Mouse (Mus musculus) embryonic facial prominence, embryonic 14.5 days (tissue): ENCODE measurements around the gene Siah2. TPM values are rescaled to one million over a fixed set of nuclear protein-coding genes. Genes with fewer than 3 reads are reported as not detected.

Source experiments
- ATAC-seq: fragments of 200-750 bp; cut with Nextera tagmentation; 2 replicates; pipeline ENCODE4 v1.8.0; 2017; ENCODE audit warnings: low read depth, moderate number of reproducible peaks, moderate TSS enrichment
- DNase-seq: peaks from one replicate; pipeline ENCODE4 v3.0.0-alpha.2; 2015; ENCODE audit warnings: low spot score
- H3K27ac ChIP-seq: fragments of 300-500 bp; sonication (generic); replicated peaks from 2 replicates; pipeline ENCODE4 v1.5.1; 2014; ENCODE audit warnings: low read depth, mild to moderate bottlenecking, low read length, moderate library complexity
- H3K27me3 ChIP-seq: fragments of 300-500 bp; sonication (generic); replicated peaks from 2 replicates; pipeline ENCODE4 v1.6.1; 2014; ENCODE audit warnings: low read length; ENCODE audit not compliant: control insufficient read depth, insufficient read depth
- H3K36me3 ChIP-seq: fragments of 300-500 bp; sonication (generic); 2 replicates; pipeline ENCODE4 v1.6.1; 2014; ENCODE audit warnings: low read length, mixed read lengths; ENCODE audit not compliant: control insufficient read depth, insufficient read depth
- H3K4me1 ChIP-seq: fragments of 300-500 bp; sonication (generic); 2 replicates; pipeline ENCODE4 v1.6.1; 2014; ENCODE audit warnings: antibody characterized with exemption, low read length; ENCODE audit not compliant: control insufficient read depth, insufficient read depth
- H3K4me2 ChIP-seq: fragments of 300-500 bp; sonication (generic); 2 replicates; pipeline ENCODE4 v1.6.1; 2014; ENCODE audit warnings: low read depth, mild to moderate bottlenecking, low read length, moderate library complexity, mixed read lengths
- H3K4me3 ChIP-seq: fragments of 300-500 bp; sonication (generic); 2 replicates; pipeline ENCODE4 v1.5.1; 2014; ENCODE audit warnings: low read depth, mild to moderate bottlenecking, low read length
- H3K9ac ChIP-seq: fragments of 300-500 bp; sonication (generic); 2 replicates; pipeline ENCODE4 v1.6.1; 2014; ENCODE audit warnings: low read depth, mild to moderate bottlenecking, low read length, moderate library complexity, mixed read lengths
- H3K9me3 ChIP-seq: fragments of 300-500 bp; sonication (generic); 2 replicates; pipeline ENCODE4 v1.6.1; 2016; ENCODE audit warnings: low read length; ENCODE audit not compliant: control insufficient read depth
- WGBS: fragments of 180-500 bp; shearing (Covaris S2); extraction: QIAGEN DNeasy Blood & Tissue Kit; methylation state at CpG from one replicate; pipeline ENCODE4 v1.1.7; 2014; 5-methylcytosine and 5-hydroxymethylcytosine counted together
- polyA plus RNA-seq: library from polyadenylated mRNA; unstranded; fragments of >200 nt; fragmentation: Nextera tagmentation; extraction: Ambion mirVana; gene quantifications from 2 replicates; pipeline ENCODE4 v1.2.1, GENCODE M21; 2014

The Siah2 gene
- polyA plus RNA-seq, 1 experiment from 2014 or later, result 9.0 TPM

DNA sequence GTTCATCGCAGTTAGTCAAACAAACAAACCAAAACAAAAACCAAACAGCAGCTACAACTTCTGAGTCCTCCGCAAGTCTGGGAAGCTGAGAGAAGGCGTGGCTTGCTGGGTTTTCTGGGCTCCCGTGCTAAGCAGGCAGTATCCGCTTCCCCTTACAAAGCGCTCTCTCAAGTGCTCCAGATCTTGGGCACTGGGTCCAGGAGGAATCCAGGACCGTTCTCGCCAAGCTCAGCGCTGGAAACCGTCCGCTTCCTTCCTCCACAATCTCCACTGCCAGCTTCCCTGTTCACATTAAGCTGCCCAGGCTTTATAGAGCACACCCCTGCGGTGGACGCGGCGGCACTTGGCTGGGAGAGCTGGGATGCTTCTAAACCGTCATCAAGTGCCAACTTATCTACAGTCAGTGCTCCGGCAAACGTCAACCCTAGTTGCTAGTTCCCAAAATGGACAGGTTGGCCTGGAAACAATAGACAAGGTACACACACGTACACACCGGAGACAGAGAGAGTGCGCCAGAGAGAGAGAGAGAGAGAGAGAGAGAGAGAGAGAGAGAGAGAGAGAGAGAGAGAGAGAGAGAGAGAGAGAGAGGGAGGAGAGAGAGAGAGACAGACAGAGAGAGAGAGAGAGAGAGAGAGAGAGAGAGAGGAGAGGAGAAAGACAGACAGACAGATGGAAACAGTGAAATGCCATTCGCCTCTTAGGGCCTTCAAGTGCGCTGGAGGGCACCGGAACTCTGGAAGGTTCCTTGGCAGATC lies 1.4 kb downstream of the Siah2 start:
- WGBS, result under 1% methylated on average over 23 of the region's 24 CpGs
- peak; percentile 85 for DNase-seq
- Histone ChIP-seq H3K36me3 (no peaks in the 10 kb centered on the region), H3K4me1 (peaks cover 21% of the 10 kb centered on the region), H3K27ac (peak overlapping the region; percentile 91), H3K4me3 (peak overlapping the region; percentile 85), H3K9ac (peak overlapping the region; percentile 88), H3K9me3 (no peaks in the 10 kb centered on the region), H3K4me2 (peak overlapping the region; percentile 90), H3K27me3 (peaks cover 4% of the 10 kb centered on the region; the same call in 1 of the 2 replicates)
- ATAC-seq, result peak; percentile 11; the same call in 1 of the 2 replicates

DNA sequence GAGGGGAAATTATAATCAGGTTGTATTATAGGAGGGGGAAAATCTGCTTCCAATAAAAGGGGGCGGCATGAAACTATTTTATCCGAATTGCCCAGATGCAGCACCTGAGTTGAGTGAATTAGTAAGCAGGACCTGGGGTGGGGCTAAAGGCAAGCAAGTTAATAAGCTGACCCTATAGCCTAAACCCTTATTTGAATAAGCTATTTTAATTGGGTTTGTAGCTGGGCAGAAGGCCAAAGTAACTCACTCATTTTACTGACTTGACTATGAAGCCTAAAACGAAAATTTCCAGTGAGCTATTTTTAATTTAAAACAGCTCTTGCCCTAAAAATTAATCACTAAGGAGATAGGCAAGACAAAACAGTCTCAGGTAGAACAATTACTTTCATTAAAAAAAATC lies 2.5 kb downstream of the Siah2 start:
- Histone ChIP-seq H3K9me3 (no peaks in the 10 kb centered on the region), H3K4me2 (peak overlapping the region; percentile 90), H3K4me3 (peak overlapping the region; percentile 85), H3K27ac (no peak overlapping the region), H3K4me1 (peaks cover 21% of the 10 kb centered on the region), H3K27me3 (peaks cover 4% of the 10 kb centered on the region; the same call in 1 of the 2 replicates), H3K9ac (no peak overlapping the region), H3K36me3 (no peaks in the 10 kb centered on the region)
- WGBS, result 22% methylated on average over 3 of the region's 3 CpGs
- DNase-seq, result peak; percentile 32
- ATAC-seq, result no peak

DNA sequence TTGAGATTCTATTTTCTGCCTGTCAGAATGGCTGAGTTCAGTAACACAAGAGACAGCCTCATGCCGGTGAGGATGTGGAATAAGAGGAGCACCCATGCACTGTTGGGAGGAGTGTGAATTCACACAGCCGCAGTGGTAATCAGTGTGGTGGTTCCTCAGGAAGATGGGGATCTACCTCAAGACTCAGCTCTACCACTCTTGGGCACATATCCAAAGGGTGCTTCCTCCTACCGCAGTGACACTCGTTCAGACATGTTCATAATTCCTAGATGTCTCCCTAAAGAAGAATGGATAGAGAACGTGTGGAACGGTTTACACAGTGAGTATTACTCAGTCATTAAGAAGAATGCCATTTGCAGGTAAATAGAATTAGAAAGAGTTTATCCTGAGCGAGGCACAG lies 3.1 kb downstream of the Siah2 start:
- Histone ChIP-seq H3K36me3 (no peaks in the 10 kb centered on the region), H3K9me3 (no peaks in the 10 kb centered on the region), H3K4me2 (peak overlapping the region; percentile 90), H3K27me3 (peaks cover 4% of the 10 kb centered on the region; the same call in 1 of the 2 replicates), H3K4me1 (peaks cover 21% of the 10 kb centered on the region), H3K27ac (no peak overlapping the region), H3K4me3 (0 out of 2 replicates have a peak overlapping the region, but pooled peaks have one; percentile 3), H3K9ac (no peak overlapping the region)
- ATAC-seq, result no peak
- DNase-seq, result no peak
- WGBS, result 69% methylated on average over 7 of the region's 7 CpGs

GRCm38 (mm10) chr3:58688551-58688950 lies 3.6 kb downstream of the Siah2 start:
- peaks cover 4% of the 10 kb centered on the region; the same call in 1 of the 2 replicates for H3K27me3 ChIP-seq

GRCm38 (mm10) chr3:58686922-58687284 lies 5.3 kb downstream of the Siah2 start:
- Histone ChIP-seq H3K4me3 (no peak overlapping the region), H3K4me2 (no peak overlapping the region), H3K36me3 (no peaks in the 10 kb centered on the region), H3K9ac (no peak overlapping the region), H3K27ac (no peak overlapping the region), H3K27me3 (no peaks in the 10 kb centered on the region), H3K9me3 (no peaks in the 10 kb centered on the region), H3K4me1 (peaks cover 21% of the 10 kb centered on the region)
- 65% methylated on average over 2 of the region's 2 CpGs for WGBS
- DNase-seq, result no peak
- ATAC-seq, result no peak

More at GRCm38 (mm10) chr3:58688551-58688950, 3.6 kb downstream of the Siah2 start:
- no peak for DNase-seq
- peaks cover 21% of the 10 kb centered on the region for H3K4me1 ChIP-seq
- H3K36me3 ChIP-seq, result no peaks in the 10 kb centered on the region
- no peak overlapping the region for H3K27ac ChIP-seq
- 0 out of 2 replicates have a peak overlapping the region, but pooled peaks have one; percentile 90 for H3K4me2 ChIP-seq
- no peak overlapping the region for H3K4me3 ChIP-seq
- 74% methylated on average over 4 of the region's 4 CpGs for WGBS
- H3K9ac ChIP-seq, result no peak overlapping the region
- no peaks in the 10 kb centered on the region for H3K9me3 ChIP-seq
- ATAC-seq, result no peak

GRCm38 (mm10) chr3:58686206-58686921 lies 5.8 kb downstream of the Siah2 start:
- DNase-seq (no peak), ATAC-seq (no peak)
- Histone ChIP-seq H3K4me3 (no peak overlapping the region), H3K9ac (no peak overlapping the region), H3K4me1 (peaks cover 21% of the 10 kb centered on the region), H3K4me2 (no peak overlapping the region), H3K27me3 (no peaks in the 10 kb centered on the region), H3K9me3 (no peaks in the 10 kb centered on the region), H3K36me3 (no peaks in the 10 kb centered on the region), H3K27ac (no peak overlapping the region)
- 79% methylated on average over 7 of the region's 7 CpGs for WGBS

GRCm38 (mm10) chr3:58685396-58685795 lies 6.8 kb downstream of the Siah2 start:
- no peak overlapping the region for H3K4me2 ChIP-seq
- no peak overlapping the region for H3K27ac ChIP-seq
- no peaks in the 10 kb centered on the region for H3K9me3 ChIP-seq
- DNase-seq, result no peak
- no peaks in the 10 kb centered on the region for H3K36me3 ChIP-seq
- H3K9ac ChIP-seq, result no peak overlapping the region
- H3K4me3 ChIP-seq, result no peak overlapping the region
- no peak for ATAC-seq
- WGBS, result 89% methylated on average over 3 of the region's 3 CpGs
- peaks cover 21% of the 10 kb centered on the region for H3K4me1 ChIP-seq
- H3K27me3 ChIP-seq, result no peaks in the 10 kb centered on the region

- H3K27ac ChIP-seq, result no peak overlapping the region
- peaks cover 18% of the 10 kb centered on the region; the same call in 1 of the 2 replicates for H3K4me1 ChIP-seq
- H3K9ac ChIP-seq, result no peak overlapping the region
- H3K4me3 ChIP-seq, result no peak overlapping the region
- H3K9me3 ChIP-seq, result no peaks in the 10 kb centered on the region
- no peak for ATAC-seq
- no peaks in the 10 kb centered on the region for H3K27me3 ChIP-seq
- WGBS, result 88% methylated on average over 7 of the region's 7 CpGs
- no peak overlapping the region for H3K4me2 ChIP-seq
- DNase-seq, result no peak
- H3K36me3 ChIP-seq, result no peaks in the 10 kb centered on the region
Measured at GRCm38 (mm10) chr3:58683346-58683745, 8.9 kb downstream of the Siah2 start.
